Mouse (Mus musculus): ENCODE measurements around the gene Gm4201. TPM values are rescaled to one million over a fixed set of nuclear protein-coding genes. Genes with fewer than 3 reads are reported as not detected.

Gm4201 gene
- not detected in 2 replicates for polyA plus RNA-seq (2012; ENCODE audit: low replicate concordance)

GRCm38 (mm10) chr7:22565243-22565642 lies at the start of gene Gm4201:
Gene Gm4201 (minus strand): TSS chr7:22565343.

GRCm38 (mm10) chr7:22588027-22588426 lies 22.9 kb upstream of the Gm4201 start, which contains the start of gene Gm4565:
Gene Gm4565 (minus strand): TSS chr7:22588127.

DNA sequence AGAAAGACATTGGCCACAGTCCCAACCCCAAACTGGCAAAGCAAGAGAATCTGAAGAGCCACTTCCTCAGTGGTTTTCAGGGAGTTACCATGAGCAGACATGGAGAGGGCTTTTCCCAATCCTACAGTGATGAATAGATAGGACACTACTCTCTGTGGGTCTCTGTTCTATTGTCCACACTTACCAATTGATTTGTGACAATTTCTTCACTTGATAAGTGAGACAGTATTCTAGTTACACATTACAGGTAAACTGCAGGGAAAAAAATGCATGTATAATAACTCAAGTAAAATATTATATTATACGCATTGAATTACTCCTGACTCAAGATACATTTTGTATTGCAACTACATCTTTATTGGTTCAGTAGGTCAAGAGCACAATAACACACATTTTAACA lies 30.4 kb downstream of the Gm4201 start, which contains the start of gene Gm8677:
Gene Gm8677, minus strand, starts transcription at position 101 of the 400 bp plus-strand sequence.

DNA sequence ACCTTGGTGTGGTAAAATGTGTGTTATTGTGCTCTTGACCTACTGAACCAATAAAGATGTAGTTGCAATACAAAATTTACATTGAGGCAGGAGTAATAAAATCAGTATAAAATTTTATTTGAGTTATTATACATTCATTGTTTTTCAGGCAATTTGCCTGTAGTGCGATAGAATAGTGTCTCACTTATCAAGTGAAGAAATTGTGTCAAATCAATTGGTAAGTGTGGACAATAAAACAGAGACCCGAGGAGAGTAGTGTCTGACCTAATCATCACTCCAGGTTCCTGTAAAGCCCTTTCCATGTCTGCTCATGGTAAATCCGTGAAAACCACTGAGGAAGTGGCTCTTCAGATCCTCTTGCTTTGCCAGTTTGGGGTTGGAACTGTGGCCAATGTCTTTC lies 42.5 kb downstream of the Gm4201 start, which contains the start of gene Vmn1r152:
Gene Vmn1r152, plus strand, starts transcription at position 301 of the 400 bp plus-strand sequence.

Other genes with a start within 250 kb of the Gm4201 start
- gene Gm4187, start 235.6 kb downstream of the Gm4201 start, polyA plus RNA-seq (2012; ENCODE audit: low replicate concordance), result not detected in 2 replicates
- gene Gm8660, start 194.3 kb downstream of the Gm4201 start, polyA plus RNA-seq (2012; ENCODE audit: low replicate concordance), result not detected in 2 replicates
- gene Vmn1r148, start 151.8 kb downstream of the Gm4201 start, polyA plus RNA-seq (2012; ENCODE audit: low replicate concordance), result not detected in 2 replicates
- gene Vmn1r149, start 127.1 kb downstream of the Gm4201 start, polyA plus RNA-seq (2012; ENCODE audit: low replicate concordance), result not detected in 2 replicates
- gene Gm10665, start 101.3 kb downstream of the Gm4201 start, polyA plus RNA-seq (2012; ENCODE audit: low replicate concordance), result not detected in 2 replicates
- gene Vmn1r151, start 65.7 kb downstream of the Gm4201 start, polyA plus RNA-seq (2012; ENCODE audit: low replicate concordance), result not detected in 2 replicates
- gene Vmn1r152, start 42.4 kb downstream of the Gm4201 start, polyA plus RNA-seq (2012; ENCODE audit: low replicate concordance), result not detected in 2 replicates
- gene Gm8677, start 30.5 kb downstream of the Gm4201 start, polyA plus RNA-seq (2012; ENCODE audit: low replicate concordance), result not detected in 2 replicates
- gene Gm4565, start 22.8 kb upstream of the Gm4201 start, polyA plus RNA-seq (2012; ENCODE audit: low replicate concordance), result not detected in 2 replicates
- gene Vmn1r155, start 92.7 kb upstream of the Gm4201 start, polyA plus RNA-seq (2012; ENCODE audit: low replicate concordance), result not detected in 2 replicates
- gene Gm8693, start 127.0 kb upstream of the Gm4201 start, polyA plus RNA-seq (2012; ENCODE audit: low replicate concordance), result not detected in 2 replicates
- gene Gm4567, start 154.4 kb upstream of the Gm4201 start, polyA plus RNA-seq (2012; ENCODE audit: low replicate concordance), result not detected in 2 replicates
- not detected in 2 replicates for gene Vmn1r157, start 196.4 kb upstream of the Gm4201 start, polyA plus RNA-seq (2012; ENCODE audit: low replicate concordance)
- gene Vmn1r158, start 225.4 kb upstream of the Gm4201 start, polyA plus RNA-seq (2012; ENCODE audit: low replicate concordance), result not detected in 2 replicates

Measured in hematopoietic multipotent progenitor cell, adult 10-12 weeks (in vitro differentiated cells).